Mouse (Mus musculus): ENCODE measurements around the gene Fgf12. TPM values are rescaled to one million over a fixed set of nuclear protein-coding genes. Genes with fewer than 3 reads are reported as not detected.

Fgf12 gene
- polyA plus RNA-seq, 1 experiment from 2014 or later: 3.4 TPM

DNA sequence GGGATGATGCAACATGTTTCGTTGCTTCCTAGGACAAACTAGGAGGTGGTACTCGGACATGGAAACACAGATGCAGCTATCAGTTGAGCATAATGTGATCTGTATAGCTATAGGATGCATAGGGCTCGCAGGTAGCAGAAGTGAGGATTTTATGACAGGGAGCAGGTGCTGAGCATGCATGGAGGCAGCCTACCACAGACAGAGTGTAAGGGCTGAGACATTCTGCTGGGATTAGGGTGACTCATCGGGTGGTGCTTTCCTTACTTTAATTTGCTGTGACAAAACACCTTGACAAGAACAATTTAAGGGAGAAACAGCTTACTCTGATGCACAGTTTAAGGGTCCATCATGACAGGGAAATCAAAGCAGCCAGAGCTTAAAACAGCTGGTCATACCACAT, 363.8 kb downstream of the Fgf12 start:
- Histone ChIP-seq H3K36me3 (no peaks in the 10 kb centered on the region), H3K9me3 (no peaks in the 10 kb centered on the region), H3K9ac (no peak overlapping the region), H3K4me2 (no peak overlapping the region), H3K4me1 (no peaks in the 10 kb centered on the region), H3K27me3 (no peaks in the 10 kb centered on the region), H3K27ac (no peak overlapping the region), H3K4me3 (no peak overlapping the region)
- 71% methylated on average over 4 of the region's 4 CpGs for WGBS
- no peak for ATAC-seq (ENCODE audit: borderline replicate concordance, extremely low read depth, low FRiP score, low TSS enrichment)

DNA sequence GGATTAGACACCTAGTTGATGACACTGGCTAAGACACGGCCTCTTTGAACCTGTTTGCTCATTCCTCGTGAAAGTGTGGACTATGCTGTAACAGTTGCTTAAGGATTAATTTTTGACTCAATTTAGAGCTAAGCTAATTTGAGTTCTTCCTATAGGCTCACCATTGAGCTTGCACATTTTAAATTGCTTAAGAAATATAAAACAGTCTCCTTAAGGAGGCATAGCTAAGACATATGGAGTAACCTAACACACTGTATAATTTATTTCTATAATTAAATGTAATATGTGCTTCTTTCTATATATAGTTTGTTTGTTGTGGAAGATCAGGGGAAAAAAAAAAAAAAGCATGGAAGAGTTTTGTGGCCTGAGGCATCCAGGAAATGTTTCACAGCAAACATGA, 378.1 kb downstream of the Fgf12 start:
- no peak overlapping the region for H3K4me3 ChIP-seq
- no peaks in the 10 kb centered on the region for H3K27me3 ChIP-seq
- H3K27ac ChIP-seq: no peak overlapping the region
- no peaks in the 10 kb centered on the region for H3K4me1 ChIP-seq
- WGBS: 55% methylated on average over 2 of the region's 2 CpGs
- H3K36me3 ChIP-seq: no peaks in the 10 kb centered on the region
- no peak overlapping the region for H3K4me2 ChIP-seq
- no peaks in the 10 kb centered on the region for H3K9me3 ChIP-seq
- H3K9ac ChIP-seq: no peak overlapping the region
- no peak for ATAC-seq (ENCODE audit: borderline replicate concordance, extremely low read depth, low FRiP score, low TSS enrichment)

DNA sequence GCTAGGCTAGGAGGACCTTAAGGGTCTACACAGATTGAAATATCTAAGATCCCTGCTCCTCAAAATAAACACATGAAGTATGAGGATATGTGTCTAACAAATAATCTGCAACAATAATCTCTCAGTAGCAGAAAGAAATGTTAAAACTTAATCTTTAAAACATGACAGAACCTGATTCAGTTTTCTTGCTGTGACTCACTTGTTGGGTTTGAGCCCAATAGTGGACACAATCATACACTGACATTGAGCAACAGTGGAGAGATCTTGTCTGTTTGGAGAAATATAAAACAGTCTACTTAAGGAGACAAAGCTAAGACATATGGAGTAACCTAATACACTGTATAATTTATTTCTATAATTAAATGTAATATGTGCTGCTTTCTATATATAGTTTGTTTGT, 379.6 kb downstream of the Fgf12 start:
- Histone ChIP-seq H3K4me3 (no peak overlapping the region), H3K4me2 (no peak overlapping the region), H3K9ac (no peak overlapping the region), H3K27me3 (no peaks in the 10 kb centered on the region), H3K27ac (no peak overlapping the region), H3K9me3 (no peaks in the 10 kb centered on the region), H3K4me1 (no peaks in the 10 kb centered on the region), H3K36me3 (no peaks in the 10 kb centered on the region)
- no peak for ATAC-seq (ENCODE audit: borderline replicate concordance, extremely low read depth, low FRiP score, low TSS enrichment)

DNA sequence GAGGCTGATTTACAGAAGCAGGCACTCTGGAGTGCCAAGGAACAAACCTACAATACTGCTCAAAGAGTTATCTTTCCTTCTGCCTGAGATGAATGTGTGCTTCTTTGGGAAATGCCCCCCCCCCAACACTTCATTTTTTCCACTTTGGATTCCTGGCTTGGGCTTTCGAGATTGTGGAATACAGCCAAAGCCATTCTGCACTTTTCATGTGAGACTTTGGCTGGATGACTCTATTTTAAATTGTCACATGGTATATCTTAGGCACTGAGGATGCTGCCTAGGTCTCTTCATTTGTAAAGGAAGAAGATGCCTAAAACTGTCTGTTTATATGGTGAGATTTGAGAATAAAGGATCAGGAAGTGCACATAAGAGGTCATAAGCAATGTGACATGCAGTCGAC, 402.2 kb downstream of the Fgf12 start:
- ATAC-seq (ENCODE audit: borderline replicate concordance, extremely low read depth, low FRiP score, low TSS enrichment): no peak
- H3K4me2 ChIP-seq: no peak overlapping the region
- no peak overlapping the region for H3K9ac ChIP-seq
- no peaks in the 10 kb centered on the region for H3K36me3 ChIP-seq
- WGBS: 28% methylated on average over 2 of the region's 2 CpGs
- no peaks in the 10 kb centered on the region for H3K4me1 ChIP-seq
- no peaks in the 10 kb centered on the region for H3K9me3 ChIP-seq
- H3K4me3 ChIP-seq: no peak overlapping the region
- no peak overlapping the region for H3K27ac ChIP-seq
- H3K27me3 ChIP-seq: no peaks in the 10 kb centered on the region

DNA sequence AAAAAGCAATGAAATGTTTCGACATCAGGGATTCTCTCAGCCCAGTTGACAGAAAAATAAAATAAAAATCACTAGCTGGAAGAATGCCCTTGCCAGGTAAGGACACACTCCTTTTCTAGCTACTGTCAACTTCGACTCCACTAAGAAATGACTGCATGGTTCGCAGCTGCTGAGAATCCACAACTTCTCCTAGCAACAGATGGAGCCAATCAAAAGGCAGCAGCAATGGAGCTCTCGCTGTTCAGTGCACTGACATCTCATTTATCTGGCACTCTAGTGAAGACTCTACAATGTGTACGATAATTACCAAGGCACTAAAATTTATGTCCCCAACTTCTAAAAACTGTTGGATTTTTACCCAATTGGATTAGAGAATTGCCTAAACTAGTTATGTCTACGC, 407.5 kb downstream of the Fgf12 start:
- 42% methylated on average over 6 of the region's 6 CpGs for WGBS
- no peaks in the 10 kb centered on the region for H3K9me3 ChIP-seq

DNA sequence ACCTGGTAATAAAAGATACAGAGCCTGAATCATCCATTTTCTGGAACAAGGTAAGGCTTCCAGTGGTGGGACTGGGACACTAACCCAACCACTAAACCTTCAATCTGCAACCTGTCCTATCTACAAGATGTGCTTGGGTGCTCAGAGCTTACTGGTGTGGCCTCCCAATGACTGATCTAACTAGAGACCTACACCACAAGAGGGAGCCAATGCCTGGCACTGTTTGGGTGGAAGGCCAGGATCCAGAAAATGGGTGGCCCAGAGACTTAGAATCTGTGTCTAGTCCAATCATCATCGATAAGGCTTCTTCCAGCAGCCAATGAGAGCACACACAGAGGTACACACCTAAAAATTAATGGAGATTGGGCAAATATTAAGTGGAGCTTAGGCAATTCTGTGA, 414.9 kb downstream of the Fgf12 start:
- Histone ChIP-seq H3K4me2 (no peak overlapping the region), H3K36me3 (no peaks in the 10 kb centered on the region), H3K9ac (no peak overlapping the region), H3K9me3 (no peaks in the 10 kb centered on the region), H3K27me3 (no peaks in the 10 kb centered on the region), H3K4me3 (no peak overlapping the region), H3K4me1 (no peaks in the 10 kb centered on the region), H3K27ac (no peak overlapping the region)
- 85% methylated on average over 1 of the region's 1 CpGs for WGBS
- no peak for ATAC-seq (ENCODE audit: borderline replicate concordance, extremely low read depth, low FRiP score, low TSS enrichment)

More for the DNA sequence above, 407.5 kb downstream of the Fgf12 start:
- H3K9ac ChIP-seq: no peak overlapping the region
- no peak overlapping the region for H3K4me2 ChIP-seq
- no peak overlapping the region for H3K27ac ChIP-seq
- H3K36me3 ChIP-seq: no peaks in the 10 kb centered on the region
- no peak for ATAC-seq (ENCODE audit: borderline replicate concordance, extremely low read depth, low FRiP score, low TSS enrichment)
- H3K27me3 ChIP-seq: no peaks in the 10 kb centered on the region
- H3K4me1 ChIP-seq: no peaks in the 10 kb centered on the region
- no peak overlapping the region for H3K4me3 ChIP-seq

DNA sequence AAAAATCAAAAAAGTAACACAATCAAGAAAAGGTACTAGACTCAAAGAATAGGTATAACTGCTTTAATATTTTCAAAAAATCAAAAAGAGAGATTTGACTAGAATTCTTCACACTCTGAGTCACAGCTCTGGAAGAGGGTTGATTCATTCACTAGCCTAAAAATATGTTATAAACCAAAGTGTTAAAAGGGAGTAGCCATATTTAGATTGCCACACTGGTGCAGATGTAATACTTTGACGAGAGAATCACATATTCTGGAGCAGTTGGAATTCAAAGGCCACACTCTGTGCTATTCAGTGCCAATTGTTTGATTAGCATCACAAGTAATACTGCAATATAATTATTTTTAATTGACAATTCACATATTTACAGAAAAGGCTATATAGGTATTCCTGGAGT, 416.2 kb downstream of the Fgf12 start:
- Histone ChIP-seq H3K4me2 (no peak overlapping the region), H3K27ac (no peak overlapping the region), H3K9ac (no peak overlapping the region), H3K4me3 (no peak overlapping the region), H3K4me1 (no peaks in the 10 kb centered on the region), H3K9me3 (no peaks in the 10 kb centered on the region), H3K27me3 (no peaks in the 10 kb centered on the region), H3K36me3 (no peaks in the 10 kb centered on the region)
- no peak for ATAC-seq (ENCODE audit: borderline replicate concordance, extremely low read depth, low FRiP score, low TSS enrichment)
- whole genome bisulfite sequencing: 49% methylated on average over 1 of the region's 1 CpGs

DNA sequence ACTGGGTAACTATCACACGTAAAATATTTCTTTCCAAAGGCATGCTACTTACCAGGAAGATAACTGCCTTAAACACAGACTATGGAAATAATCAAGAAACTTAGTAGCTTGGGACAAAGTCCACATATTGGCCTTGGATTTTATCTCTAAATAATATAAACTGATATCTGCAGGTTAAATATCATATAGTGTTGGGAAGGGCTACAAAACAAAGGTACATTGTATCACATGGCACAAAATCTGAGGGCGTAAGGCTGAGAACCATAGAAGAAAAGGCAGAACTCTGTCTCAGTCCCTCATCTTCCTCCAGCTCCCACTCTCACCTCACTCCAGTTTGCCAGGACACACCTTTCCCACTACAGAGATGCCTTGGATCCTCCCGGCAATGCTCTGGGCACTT, 417.8 kb downstream of the Fgf12 start:
- Histone ChIP-seq H3K27me3 (no peaks in the 10 kb centered on the region), H3K4me3 (no peak overlapping the region), H3K9ac (no peak overlapping the region), H3K27ac (no peak overlapping the region), H3K4me2 (no peak overlapping the region), H3K36me3 (no peaks in the 10 kb centered on the region), H3K4me1 (no peaks in the 10 kb centered on the region), H3K9me3 (no peaks in the 10 kb centered on the region)
- no peak for ATAC-seq (ENCODE audit: borderline replicate concordance, extremely low read depth, low FRiP score, low TSS enrichment)
- 85% methylated on average over 3 of the region's 3 CpGs for WGBS

DNA sequence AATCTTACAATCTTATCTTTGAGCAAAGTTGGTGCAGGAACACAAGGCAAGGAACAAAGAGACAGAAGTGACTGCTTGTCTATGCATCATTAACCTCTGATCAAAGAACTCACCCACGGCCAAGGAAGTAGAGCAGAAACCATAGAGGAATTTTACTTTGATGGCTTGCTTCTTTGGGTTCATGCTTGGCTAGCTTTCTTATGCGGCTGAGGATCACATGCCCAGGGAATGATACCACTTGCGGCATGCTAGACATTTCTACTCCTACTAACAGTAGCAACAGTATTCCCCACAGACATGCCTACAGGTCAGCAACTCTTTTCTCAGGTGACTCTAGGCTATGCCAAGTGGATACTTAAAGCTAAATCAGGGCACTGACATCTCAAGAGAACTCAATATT, 429.3 kb downstream of the Fgf12 start:
- Histone ChIP-seq H3K9ac (no peak overlapping the region), H3K4me1 (no peaks in the 10 kb centered on the region), H3K36me3 (no peaks in the 10 kb centered on the region), H3K27ac (no peak overlapping the region), H3K4me3 (no peak overlapping the region), H3K4me2 (no peak overlapping the region), H3K27me3 (no peaks in the 10 kb centered on the region), H3K9me3 (no peaks in the 10 kb centered on the region)
- WGBS: 73% methylated on average over 3 of the region's 3 CpGs
- ATAC-seq (ENCODE audit: borderline replicate concordance, extremely low read depth, low FRiP score, low TSS enrichment): no peak

DNA sequence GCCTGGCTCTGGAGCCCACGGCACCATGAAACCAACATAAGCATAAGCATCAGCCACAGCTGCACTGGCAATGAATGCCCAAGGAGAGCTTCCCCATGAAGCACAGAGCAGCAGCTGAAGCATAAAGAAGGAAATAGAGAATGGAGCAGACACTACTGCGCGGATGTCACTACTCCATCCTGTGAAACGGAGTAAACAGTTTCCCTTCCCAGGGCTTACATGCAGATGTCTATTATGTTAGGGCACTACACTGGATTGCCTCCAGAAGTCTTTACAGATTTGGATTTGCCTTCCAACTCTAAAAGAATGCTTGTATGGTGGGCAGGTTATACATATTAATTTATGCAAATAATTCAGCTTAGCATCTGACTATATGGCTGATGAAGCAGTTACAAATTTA, 441.2 kb downstream of the Fgf12 start:
- Histone ChIP-seq H3K27ac (no peak overlapping the region), H3K27me3 (no peaks in the 10 kb centered on the region), H3K4me2 (no peak overlapping the region), H3K4me3 (no peak overlapping the region), H3K4me1 (no peaks in the 10 kb centered on the region), H3K9me3 (no peaks in the 10 kb centered on the region), H3K9ac (no peak overlapping the region), H3K36me3 (no peaks in the 10 kb centered on the region)
- 88% methylated on average over 4 of the region's 4 CpGs for WGBS
- no peak for ATAC-seq (ENCODE audit: borderline replicate concordance, extremely low read depth, low FRiP score, low TSS enrichment)

DNA sequence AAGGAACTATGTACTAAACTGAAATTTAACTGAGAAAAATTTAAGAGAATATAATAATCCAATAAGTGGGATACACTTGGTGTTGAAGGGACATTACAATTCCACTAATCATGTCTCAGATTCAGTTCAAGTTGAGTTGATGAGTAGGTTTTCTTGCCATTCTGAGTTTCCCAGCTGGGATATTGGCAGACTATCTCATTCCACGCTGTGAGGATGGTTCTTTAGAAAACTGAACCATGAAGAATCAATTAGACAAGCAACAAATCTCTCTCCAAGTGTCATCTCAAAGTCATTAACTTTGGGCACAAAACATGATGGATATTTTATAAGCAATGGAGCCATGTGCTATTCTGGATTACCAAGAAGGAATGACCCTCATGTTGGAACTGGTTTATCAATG, 449.0 kb downstream of the Fgf12 start:
- no peaks in the 10 kb centered on the region for H3K9me3 ChIP-seq

DNA sequence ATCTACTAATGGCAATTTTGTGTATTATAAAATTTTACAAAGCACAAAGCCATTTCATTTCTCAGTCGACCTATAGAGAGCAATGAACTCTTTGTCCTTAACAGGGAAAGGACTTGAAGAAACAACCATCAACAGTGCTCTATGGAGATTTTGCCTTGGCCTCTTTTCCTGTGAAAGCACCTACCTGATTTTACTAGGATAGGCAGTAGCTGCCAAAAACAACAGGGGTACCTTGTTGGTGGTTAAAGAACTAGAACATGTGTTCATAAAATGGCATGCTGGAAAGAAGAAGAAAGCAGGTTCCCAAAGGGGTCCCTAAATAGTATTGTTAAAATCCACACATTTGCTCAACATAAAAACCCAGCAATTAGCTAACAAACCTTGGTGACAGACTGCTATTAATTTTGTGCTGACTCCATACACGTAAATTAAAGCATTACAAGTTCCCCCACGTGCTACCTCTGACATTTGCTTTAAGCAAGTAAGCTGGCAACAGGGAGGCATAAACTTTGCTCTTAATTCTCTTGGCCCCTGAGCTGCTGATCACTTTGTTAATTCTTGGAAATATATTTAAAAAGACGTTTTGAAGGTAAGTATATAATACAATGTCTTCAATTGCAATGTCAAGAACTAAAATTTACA, 463.1 kb downstream of the Fgf12 start:
- H3K4me1 ChIP-seq: no peaks in the 10 kb centered on the region
- no peaks in the 10 kb centered on the region for H3K36me3 ChIP-seq
- no peak overlapping the region for H3K4me2 ChIP-seq
- H3K9me3 ChIP-seq: no peaks in the 10 kb centered on the region
- WGBS: 55% methylated on average over 4 of the region's 4 CpGs
- no peak for ATAC-seq (ENCODE audit: borderline replicate concordance, extremely low read depth, low FRiP score, low TSS enrichment)
- H3K4me3 ChIP-seq: no peak overlapping the region
- no peak overlapping the region for H3K9ac ChIP-seq
- no peak overlapping the region for H3K27ac ChIP-seq
- H3K27me3 ChIP-seq: no peaks in the 10 kb centered on the region

More for the DNA sequence above, 449.0 kb downstream of the Fgf12 start:
- no peaks in the 10 kb centered on the region for H3K4me1 ChIP-seq
- H3K27me3 ChIP-seq: no peaks in the 10 kb centered on the region
- WGBS: 42% methylated on average over 1 of the region's 1 CpGs
- H3K4me2 ChIP-seq: no peak overlapping the region
- H3K27ac ChIP-seq: no peak overlapping the region
- H3K36me3 ChIP-seq: no peaks in the 10 kb centered on the region
- no peak overlapping the region for H3K4me3 ChIP-seq
- H3K9ac ChIP-seq: no peak overlapping the region
- no peak for ATAC-seq (ENCODE audit: borderline replicate concordance, extremely low read depth, low FRiP score, low TSS enrichment)

DNA sequence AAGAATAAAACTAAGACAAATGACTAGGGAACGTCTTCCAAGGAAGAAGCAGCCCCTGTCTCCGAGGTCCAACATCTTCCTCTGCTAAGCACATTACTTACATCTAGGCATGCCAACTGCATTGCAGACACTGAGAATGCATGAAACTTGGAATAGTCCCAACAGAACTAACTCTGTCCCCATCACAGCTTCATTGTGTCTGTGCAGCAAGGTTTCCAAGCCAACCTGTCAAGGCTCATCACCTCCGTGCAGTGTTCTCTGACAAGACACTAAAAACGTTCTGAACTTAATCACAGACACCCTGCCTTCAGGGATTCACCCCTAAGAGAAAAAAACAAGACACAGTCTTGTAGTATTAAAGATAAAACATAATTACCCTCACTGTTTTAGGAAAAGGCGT, 495.0 kb downstream of the Fgf12 start:
- WGBS: 56% methylated on average over 5 of the region's 5 CpGs

More for the DNA sequence above, 495.0 kb downstream of the Fgf12 start:
- no peak overlapping the region for H3K4me2 ChIP-seq
- no peaks in the 10 kb centered on the region for H3K9me3 ChIP-seq
- H3K4me1 ChIP-seq: no peaks in the 10 kb centered on the region
- H3K27ac ChIP-seq: no peak overlapping the region
- no peak overlapping the region for H3K9ac ChIP-seq
- no peak for ATAC-seq (ENCODE audit: borderline replicate concordance, extremely low read depth, low FRiP score, low TSS enrichment)
- no peak overlapping the region for H3K4me3 ChIP-seq
- no peaks in the 10 kb centered on the region for H3K27me3 ChIP-seq
- H3K36me3 ChIP-seq: no peaks in the 10 kb centered on the region
